Mouse (Mus musculus) lung, adult 2 months (tissue): Measurements from ENCODE around the gene Frem1. TPM values are rescaled to one million over a fixed set of nuclear protein-coding genes. Genes with fewer than 3 reads are reported as not detected.

Experiments
- DNase-seq: peaks from one replicate; pipeline ENCODE4 v3.0.0; 2022
- H3K4me1 ChIP-seq: fragments of 200-500 bp; 2 replicates; pipeline ENCODE4 v1.6.1; 2011; ENCODE audit warnings: low read length; ENCODE audit not compliant: control insufficient read depth, insufficient read depth
- H3K4me3 ChIP-seq: fragments of 200-500 bp; replicated peaks from 2 replicates; pipeline ENCODE3; 2011; ENCODE audit warnings: low read depth, mild to moderate bottlenecking, control low read depth, low read length; ENCODE audit errors: extremely low read depth
- CTCF ChIP-seq: fragments of 200-500 bp; IDR thresholded peaks from 2 replicates; pipeline ENCODE4 v1.5.1; 2011; ENCODE audit warnings: mild to moderate bottlenecking, low read length, control low read depth; ENCODE audit not compliant: insufficient read depth
- POLR2A ChIP-seq: fragments of 200-500 bp; IDR thresholded peaks from 2 replicates; pipeline ENCODE4 v1.6.1; 2011; ENCODE audit warnings: low read depth, mild to moderate bottlenecking, control low read depth, low read length, borderline replicate concordance; ENCODE audit errors: extremely low read depth
- WGBS: fragments of 180-500 bp; shearing (Covaris S2); methylation state at CpG from one replicate; pipeline ENCODE4 v1.1.7; 2018; 5-methylcytosine and 5-hydroxymethylcytosine counted together
- polyA plus RNA-seq: library from polyadenylated mRNA; depleted of rRNA; stranded (reverse); fragments of >200 nt; gene quantifications from 2 replicates; pipeline ENCODE4 v1.2.3, GENCODE M21; 2012

Gene Frem1
- polyA plus RNA-seq, 1 experiment, result 4.1 TPM

- DNase-seq, result no peak
- Histone ChIP-seq H3K4me1 (no peaks in the 10 kb centered on the region), H3K4me3 (no peak overlapping the region)
- 91% methylated on average over 12 of the region's 12 CpGs for WGBS
- TF ChIP-seq CTCF, result no peak
- no peak for TF ChIP-seq POLR2A
Measured at GRCm38 (mm10) chr4:82970901-82971648, 81.1 kb downstream of the Frem1 start.

- Histone ChIP-seq H3K4me1 (no peaks in the 10 kb centered on the region), H3K4me3 (no peak overlapping the region)
- no peak for TF ChIP-seq CTCF
- no peak for TF ChIP-seq POLR2A
- no peak for DNase-seq
- WGBS, result 77% methylated on average over 1 of the region's 1 CpGs
Measured at GRCm38 (mm10) chr4:82961024-82961423, 91.1 kb downstream of the Frem1 start.

GRCm38 (mm10) chr4:82957827-82958538, 94.2 kb downstream of the Frem1 start:
- DNase-seq, result no peak
- no peaks in the 10 kb centered on the region for H3K4me1 ChIP-seq
- no peak for TF ChIP-seq POLR2A
- TF ChIP-seq CTCF, result no peak
- 72% methylated on average over 14 of the region's 14 CpGs for WGBS
- H3K4me3 ChIP-seq, result no peak overlapping the region

GRCm38 (mm10) chr4:82953992-82954391, 98.1 kb downstream of the Frem1 start:
- no peak for DNase-seq
- H3K4me1 ChIP-seq, result no peaks in the 10 kb centered on the region
- no peak overlapping the region for H3K4me3 ChIP-seq
- WGBS, result 50% methylated on average over 4 of the region's 4 CpGs
- TF ChIP-seq CTCF, result no peak
- TF ChIP-seq POLR2A, result no peak

GRCm38 (mm10) chr4:82949511-82949910, 102.6 kb downstream of the Frem1 start:
- no peak for DNase-seq
- TF ChIP-seq CTCF, result no peak
- no peak for TF ChIP-seq POLR2A

GRCm38 (mm10) chr4:82946721-82947120, 105.4 kb downstream of the Frem1 start:
- TF ChIP-seq CTCF (no peak), POLR2A (no peak)
- no peaks in the 10 kb centered on the region for H3K4me1 ChIP-seq
- H3K4me3 ChIP-seq, result no peak overlapping the region
- WGBS, result 83% methylated on average over 8 of the region's 8 CpGs
- DNase-seq, result no peak

More at GRCm38 (mm10) chr4:82949511-82949910, 102.6 kb downstream of the Frem1 start:
- H3K4me3 ChIP-seq, result no peak overlapping the region
- WGBS, result 85% methylated on average over 8 of the region's 8 CpGs
- no peaks in the 10 kb centered on the region for H3K4me1 ChIP-seq

- Histone ChIP-seq H3K4me1 (no peaks in the 10 kb centered on the region), H3K4me3 (no peak overlapping the region)
- DNase-seq, result no peak
- TF ChIP-seq CTCF (no peak), POLR2A (no peak)
- 70% methylated on average over 3 of the region's 3 CpGs for WGBS
Measured at GRCm38 (mm10) chr4:82946276-82946612, 105.9 kb downstream of the Frem1 start.

- no peak for TF ChIP-seq POLR2A
- Histone ChIP-seq H3K4me1 (no peaks in the 10 kb centered on the region), H3K4me3 (no peak overlapping the region)
- no peak for DNase-seq
- WGBS, result 73% methylated on average over 9 of the region's 9 CpGs
Measured at GRCm38 (mm10) chr4:82945572-82946275, 106.4 kb downstream of the Frem1 start.

GRCm38 (mm10) chr4:82940680-82941079, 111.5 kb downstream of the Frem1 start:
- no peak for DNase-seq

More at GRCm38 (mm10) chr4:82940680-82941079, 111.5 kb downstream of the Frem1 start:
- H3K4me1 ChIP-seq, result no peaks in the 10 kb centered on the region
- no peak overlapping the region for H3K4me3 ChIP-seq
- TF ChIP-seq POLR2A (no peak), CTCF (no peak)
- WGBS, result 87% methylated on average over 5 of the region's 5 CpGs
